Mouse (Mus musculus) midbrain, embryonic 15.5 days (tissue): Measurements from ENCODE around the gene Yaf2. TPM values are rescaled to one million over a fixed set of nuclear protein-coding genes. Genes with fewer than 3 reads are reported as not detected.
"Not testable (repeated sequence)": the region's sequence is repeated elsewhere in the genome, so short reads cannot be mapped to it uniquely, and the experiment has no call there.

Experiments
- ATAC-seq: fragments of 200-750 bp; cut with Nextera tagmentation; replicated peaks from 2 replicates; pipeline ENCODE4 v1.8.0; 2017; ENCODE audit warnings: moderate TSS enrichment
- H3K27ac ChIP-seq: fragments of 300-500 bp; sonication (generic); 2 replicates; pipeline ENCODE4 v1.5.1; 2015; ENCODE audit warnings: mild to moderate bottlenecking, inconsistent platforms
- H3K27me3 ChIP-seq: fragments of 300-500 bp; sonication (generic); replicated peaks from 2 replicates; pipeline ENCODE4 v1.6.1; 2015; ENCODE audit warnings: inconsistent platforms
- H3K36me3 ChIP-seq: fragments of 300-500 bp; sonication (generic); replicated peaks from 2 replicates; pipeline ENCODE4 v1.6.1; 2015; ENCODE audit warnings: inconsistent platforms
- H3K4me1 ChIP-seq: fragments of 300-500 bp; sonication (generic); 2 replicates; pipeline ENCODE4 v1.6.1; 2015; ENCODE audit warnings: inconsistent platforms
- H3K4me2 ChIP-seq: fragments of 300-500 bp; sonication (generic); 2 replicates; pipeline ENCODE4 v1.6.1; 2015; ENCODE audit warnings: inconsistent platforms, mild to moderate bottlenecking, moderate library complexity
- H3K4me3 ChIP-seq: fragments of 300-500 bp; sonication (generic); 2 replicates; pipeline ENCODE4 v1.5.1; 2015; ENCODE audit warnings: mild to moderate bottlenecking, inconsistent platforms
- H3K9ac ChIP-seq: fragments of 300-500 bp; sonication (generic); 2 replicates; pipeline ENCODE4 v1.6.1; 2015; ENCODE audit warnings: mild to moderate bottlenecking, inconsistent platforms
- H3K9me3 ChIP-seq: fragments of 300-500 bp; sonication (generic); 2 replicates; pipeline ENCODE4 v1.6.1; 2016; ENCODE audit warnings: inconsistent platforms
- WGBS: fragments of 180-500 bp; shearing (Covaris S2); methylation state at CpG from one replicate; pipeline ENCODE4 v1.1.7; 2015; ENCODE audit warnings: mixed read lengths; 5-methylcytosine and 5-hydroxymethylcytosine counted together
- polyA plus RNA-seq: library from polyadenylated mRNA; unstranded; fragments of >200 nt; fragmentation: Nextera tagmentation; extraction: Ambion mirVana; gene quantifications from 2 replicates; pipeline ENCODE4 v1.2.1, GENCODE M21; 2015

Gene Yaf2
- polyA plus RNA-seq, 1 experiment from 2014 or later = 121 TPM

DNA sequence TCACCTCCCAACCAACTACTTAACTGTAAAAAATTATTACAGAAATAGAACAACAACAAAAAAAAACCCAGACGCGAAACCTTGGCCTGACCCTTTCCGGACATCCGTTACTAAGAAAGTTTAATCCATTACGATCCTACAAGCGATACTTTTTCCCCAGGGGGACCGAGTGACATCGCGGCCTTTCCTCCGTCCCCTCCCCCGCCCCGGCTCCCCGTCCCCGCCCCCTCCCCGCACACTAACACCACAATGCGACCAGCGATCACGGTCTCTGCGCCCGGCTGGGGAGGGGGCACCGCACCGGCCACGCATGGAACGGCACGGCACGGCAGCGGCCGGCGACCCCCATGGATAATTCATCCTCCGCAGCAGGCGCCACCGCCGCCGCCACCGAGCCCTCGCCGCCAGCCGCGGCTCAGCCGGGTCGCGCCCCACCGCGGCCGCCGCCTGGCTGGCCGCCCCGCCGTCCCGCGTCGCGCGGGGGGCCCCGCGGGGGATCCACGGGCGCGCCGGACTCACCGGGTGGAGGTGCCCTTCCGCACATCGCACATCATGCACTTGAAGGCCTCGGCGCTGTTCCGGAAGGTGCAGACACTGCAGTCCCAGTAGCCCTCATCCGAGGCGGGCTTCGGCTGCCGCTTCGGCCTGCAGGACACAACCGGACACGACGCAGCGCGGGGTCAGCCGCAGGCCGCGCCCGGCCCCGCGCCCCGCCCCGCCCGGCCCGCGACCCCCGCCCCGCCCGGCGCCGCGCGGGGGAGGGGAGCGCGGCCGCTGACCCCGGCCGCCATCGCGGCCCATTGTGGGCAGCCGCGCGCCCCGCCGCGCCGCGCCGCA is 696 bp downstream of the Yaf2 start:
- WGBS = under 1% methylated on average over 63 of the region's 110 CpGs
- peak; percentile 75 for ATAC-seq

DNA sequence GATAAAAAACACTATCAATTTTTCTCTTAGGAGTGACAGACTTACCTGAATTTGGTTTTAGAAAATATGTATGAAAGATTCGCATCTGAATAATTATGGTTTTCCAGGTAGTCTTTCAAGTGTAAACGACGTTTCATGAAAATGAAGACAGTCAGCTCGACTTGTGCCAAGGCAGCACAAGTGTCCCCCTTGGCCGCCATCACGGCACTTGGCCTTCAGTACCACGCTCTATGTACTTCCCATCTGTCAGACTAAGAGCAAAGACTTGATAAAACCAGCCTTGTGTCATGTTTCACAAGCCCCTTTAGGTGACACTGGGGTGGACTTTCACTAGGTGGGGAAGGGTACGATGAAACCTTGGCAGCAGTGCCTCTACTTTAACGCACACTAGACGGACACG is 5.5 kb downstream of the Yaf2 start:
- no peak for ATAC-seq
- H3K4me1 ChIP-seq = peaks cover 17% of the 10 kb centered on the region
- H3K4me2 ChIP-seq = no peak overlapping the region
- no peak overlapping the region for H3K27ac ChIP-seq
- H3K9me3 ChIP-seq = no peaks in the 10 kb centered on the region
- no peak overlapping the region for H3K4me3 ChIP-seq
- WGBS = 93% methylated on average over 11 of the region's 11 CpGs
- H3K27me3 ChIP-seq = no peaks in the 10 kb centered on the region
- H3K9ac ChIP-seq = no peak overlapping the region
- H3K36me3 ChIP-seq = no peaks in the 10 kb centered on the region

More for the DNA sequence above, 696 bp downstream of the Yaf2 start:
- peak overlapping the region; percentile 96 for H3K9ac ChIP-seq
- peak overlapping the region; percentile 87 for H3K4me3 ChIP-seq
- no peaks in the 10 kb centered on the region for H3K9me3 ChIP-seq
- peak overlapping the region; percentile 84 for H3K4me2 ChIP-seq
- H3K4me1 ChIP-seq = peaks cover 26% of the 10 kb centered on the region
- H3K36me3 ChIP-seq = no peaks in the 10 kb centered on the region
- H3K27ac ChIP-seq = peak overlapping the region; percentile 95
- H3K27me3 ChIP-seq = no peaks in the 10 kb centered on the region

DNA sequence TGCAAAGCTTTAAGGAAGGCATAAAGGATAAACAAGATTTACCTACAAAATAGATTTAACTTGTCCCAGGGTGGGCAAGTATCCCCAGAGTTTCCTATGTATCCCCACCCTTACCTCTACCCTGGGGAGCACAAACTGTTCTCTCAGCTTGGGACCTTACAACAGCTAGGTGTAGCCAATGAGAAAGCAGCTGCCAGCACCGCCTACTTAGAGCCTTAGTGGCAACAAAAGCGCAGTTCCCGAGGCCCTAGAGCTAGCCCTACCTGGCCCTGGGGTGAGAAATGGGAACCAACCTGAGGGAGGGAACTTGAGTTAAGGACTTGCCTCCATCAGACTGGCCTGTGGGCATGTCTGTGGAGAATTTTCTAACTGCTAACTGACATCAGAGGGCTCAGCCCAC is 9.5 kb downstream of the Yaf2 start:
- Histone ChIP-seq H3K27ac (no peak overlapping the region), H3K4me2 (no peak overlapping the region), H3K4me1 (peaks cover 12% of the 10 kb centered on the region; the same call in 1 of the 2 replicates), H3K27me3 (no peaks in the 10 kb centered on the region), H3K36me3 (no peaks in the 10 kb centered on the region), H3K9me3 (no peaks in the 10 kb centered on the region), H3K9ac (no peak overlapping the region), H3K4me3 (no peak overlapping the region)
- WGBS = 56% methylated on average over 3 of the region's 3 CpGs
- no peak for ATAC-seq

DNA sequence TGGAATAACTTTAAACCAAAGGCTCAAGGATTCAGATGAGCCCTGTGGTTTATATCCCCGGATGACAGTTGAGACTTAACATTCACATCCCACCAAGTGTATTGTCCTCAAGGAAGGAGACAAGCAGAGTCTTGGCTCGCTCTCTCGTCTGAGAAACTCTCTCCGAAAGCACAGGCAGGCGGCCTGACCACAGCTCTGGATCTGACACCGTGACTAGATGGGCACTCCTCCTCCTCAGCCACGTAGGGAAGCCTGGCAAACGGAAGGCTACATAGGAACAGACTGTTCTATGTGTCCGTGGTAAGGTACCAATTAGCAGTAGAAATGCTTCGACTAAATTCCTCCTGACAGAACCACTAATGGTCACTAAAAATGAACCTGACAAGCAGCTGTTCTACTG is 10.1 kb downstream of the Yaf2 start:
- H3K4me3 ChIP-seq = no peak overlapping the region
- H3K36me3 ChIP-seq = no peaks in the 10 kb centered on the region
- no peaks in the 10 kb centered on the region for H3K9me3 ChIP-seq
- ATAC-seq = no peak
- H3K4me2 ChIP-seq = no peak overlapping the region
- peaks cover 11% of the 10 kb centered on the region; the same call in 1 of the 2 replicates for H3K4me1 ChIP-seq
- H3K27me3 ChIP-seq = no peaks in the 10 kb centered on the region
- H3K9ac ChIP-seq = no peak overlapping the region
- H3K27ac ChIP-seq = no peak overlapping the region
- 71% methylated on average over 10 of the region's 10 CpGs for WGBS

DNA sequence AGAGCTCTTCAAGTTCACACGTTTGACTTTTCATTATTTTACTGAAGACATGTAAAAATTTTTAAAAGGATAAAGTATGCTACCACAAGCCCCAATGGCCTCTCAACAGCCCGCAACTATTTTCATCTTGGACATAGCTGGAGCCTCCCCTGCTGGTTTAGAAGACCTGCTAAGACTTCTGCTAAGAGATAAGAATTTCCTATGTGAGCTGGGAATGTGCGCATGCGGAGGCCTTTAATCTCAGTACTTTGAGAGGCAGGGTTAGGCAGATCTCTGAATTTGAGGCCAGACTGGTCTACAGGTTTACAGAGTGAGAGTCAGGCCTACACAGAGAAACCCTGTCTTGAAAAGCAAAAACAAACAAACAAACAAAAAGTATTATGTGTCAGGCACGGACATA is 11.4 kb downstream of the Yaf2 start:
- ATAC-seq = no peak
- no peak overlapping the region for H3K27ac ChIP-seq
- 0 out of 2 replicates have a peak, but pooled peaks cover 7% of the 10 kb centered on the region for H3K4me1 ChIP-seq
- H3K9ac ChIP-seq = no peak overlapping the region
- H3K4me3 ChIP-seq = no peak overlapping the region
- no peaks in the 10 kb centered on the region for H3K27me3 ChIP-seq
- H3K9me3 ChIP-seq = no peaks in the 10 kb centered on the region
- no peak overlapping the region for H3K4me2 ChIP-seq
- H3K36me3 ChIP-seq = no peaks in the 10 kb centered on the region
- 72% methylated on average over 5 of the region's 5 CpGs for WGBS

DNA sequence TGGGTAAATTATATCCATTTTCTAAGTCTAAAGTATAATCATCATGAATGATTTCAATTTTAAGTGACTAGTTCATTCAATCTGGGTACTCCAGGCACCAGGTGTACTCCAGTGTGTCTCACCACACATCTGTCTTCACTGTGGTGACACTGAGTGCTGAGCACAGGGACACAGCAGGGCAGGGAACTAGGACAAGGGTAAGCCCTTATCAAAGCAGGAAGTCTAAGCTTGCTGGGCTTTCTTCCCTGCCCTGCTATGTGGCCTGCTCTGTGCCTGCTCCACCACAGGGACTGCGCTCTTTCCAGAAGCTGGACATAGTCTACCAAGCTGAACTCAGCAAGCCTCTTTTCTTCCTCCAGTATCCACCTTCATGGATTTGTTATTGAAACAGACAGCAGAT is 18.0 kb downstream of the Yaf2 start:
- WGBS = 83% methylated on average over 1 of the region's 1 CpGs
- H3K9me3 ChIP-seq = no peaks in the 10 kb centered on the region
- H3K4me3 ChIP-seq = no peak overlapping the region
- no peak overlapping the region for H3K27ac ChIP-seq
- H3K36me3 ChIP-seq = no peaks in the 10 kb centered on the region
- no peak for ATAC-seq
- H3K9ac ChIP-seq = no peak overlapping the region
- peaks cover 4% of the 10 kb centered on the region; the same call in 1 of the 2 replicates for H3K4me1 ChIP-seq
- H3K4me2 ChIP-seq = no peak overlapping the region
- H3K27me3 ChIP-seq = no peaks in the 10 kb centered on the region

DNA sequence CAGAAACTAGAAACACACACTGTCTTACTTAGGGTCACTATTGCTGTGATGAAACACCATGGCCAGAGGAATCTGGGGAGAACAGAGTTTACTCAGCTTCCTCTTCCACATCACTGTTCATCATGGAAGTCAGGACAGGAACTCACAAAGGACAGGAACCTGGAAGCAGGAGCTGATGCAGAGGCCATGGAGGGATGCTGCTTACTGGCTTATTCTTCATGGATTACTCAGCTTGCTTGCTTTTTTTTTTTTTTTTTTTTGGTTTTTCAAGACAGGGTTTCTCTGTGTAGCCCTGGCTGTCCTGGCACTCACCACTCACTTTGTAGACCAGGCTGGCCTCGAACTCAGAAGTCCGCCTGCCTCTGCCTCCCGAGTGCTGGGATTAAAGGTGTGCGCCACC is 26.4 kb downstream of the Yaf2 start:
- H3K4me2 ChIP-seq, H3K9me3 ChIP-seq, H3K36me3 ChIP-seq, H3K27ac ChIP-seq, H3K9ac ChIP-seq, H3K4me1 ChIP-seq, H3K4me3 ChIP-seq, ATAC-seq, H3K27me3 ChIP-seq: not testable (repeated sequence)
- WGBS = 98% methylated on average over 4 of the region's 4 CpGs

DNA sequence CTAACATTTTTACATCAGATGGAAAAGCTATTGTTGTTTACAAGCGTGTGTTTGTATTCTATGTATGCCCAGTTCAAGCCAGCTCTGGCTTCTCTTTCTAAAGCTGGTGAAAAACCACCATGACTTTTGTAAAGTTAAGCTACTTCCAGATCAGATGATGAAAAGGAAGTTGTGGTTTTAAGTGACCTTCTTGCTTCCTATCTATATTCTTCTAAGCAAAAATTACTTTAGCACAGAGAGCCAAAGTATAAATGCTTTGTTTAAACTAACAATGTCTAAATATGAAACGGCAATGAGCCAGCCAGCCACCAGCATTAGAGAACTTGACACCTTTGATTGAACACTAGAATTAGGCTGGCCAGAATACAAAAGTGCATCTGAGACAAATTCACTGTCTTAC is 38.5 kb downstream of the Yaf2 start:
- Histone ChIP-seq H3K27ac (no peak overlapping the region), H3K36me3 (no peaks in the 10 kb centered on the region), H3K9me3 (no peaks in the 10 kb centered on the region), H3K9ac (no peak overlapping the region), H3K4me2 (no peak overlapping the region), H3K27me3 (no peaks in the 10 kb centered on the region), H3K4me1 (no peaks in the 10 kb centered on the region), H3K4me3 (no peak overlapping the region)
- WGBS = 88% methylated on average over 2 of the region's 2 CpGs
- ATAC-seq = no peak

DNA sequence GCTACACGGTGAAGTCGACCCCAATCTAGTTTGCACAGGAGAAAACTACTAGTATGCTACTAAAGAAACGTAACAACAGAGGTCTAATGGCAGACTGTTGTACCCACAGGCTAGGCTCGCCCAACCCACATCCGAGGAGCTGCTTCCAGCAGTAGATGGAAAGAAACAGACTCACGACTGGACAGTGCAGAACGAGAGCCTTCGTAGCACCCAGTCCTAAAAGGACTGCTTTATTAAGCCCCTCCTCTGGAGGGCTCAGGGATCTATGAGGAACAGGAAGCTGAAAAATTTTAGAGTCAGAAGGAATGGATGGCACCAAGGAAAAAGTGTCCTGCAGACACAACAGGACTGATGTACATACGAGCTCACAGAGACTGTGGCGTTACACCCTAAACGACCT is 42.3 kb downstream of the Yaf2 start:
- no peak for ATAC-seq
- Histone ChIP-seq H3K9me3 (no peaks in the 10 kb centered on the region), H3K9ac (no peak overlapping the region), H3K4me2 (no peak overlapping the region), H3K4me1 (no peaks in the 10 kb centered on the region), H3K36me3 (no peaks in the 10 kb centered on the region), H3K27me3 (no peaks in the 10 kb centered on the region), H3K4me3 (no peak overlapping the region), H3K27ac (no peak overlapping the region)
- 90% methylated on average over 11 of the region's 11 CpGs for WGBS

DNA sequence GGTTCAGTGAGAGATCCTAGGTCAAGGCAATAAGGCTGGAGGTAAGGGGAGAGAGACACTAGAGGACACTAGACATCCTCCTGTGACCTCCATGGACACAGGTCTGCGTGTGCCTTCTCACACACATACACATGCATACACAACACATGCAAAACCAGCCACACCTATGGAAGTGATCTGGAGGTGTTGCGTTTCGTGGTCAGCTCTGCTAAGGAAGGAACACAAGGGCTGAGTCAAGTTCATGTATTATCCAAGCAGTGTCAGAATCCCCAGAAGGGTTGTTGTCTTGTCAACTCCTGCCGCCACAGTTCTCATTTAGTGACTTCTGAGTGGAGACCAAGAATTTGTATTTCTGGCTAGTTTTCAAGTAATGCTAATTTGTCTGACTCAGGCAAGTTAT is 48.4 kb downstream of the Yaf2 start:
- Histone ChIP-seq H3K9me3 (no peaks in the 10 kb centered on the region), H3K27ac (no peak overlapping the region), H3K4me2 (no peak overlapping the region), H3K4me1 (no peaks in the 10 kb centered on the region), H3K36me3 (no peaks in the 10 kb centered on the region; the same call in 1 of the 2 replicates), H3K9ac (no peak overlapping the region), H3K27me3 (no peaks in the 10 kb centered on the region), H3K4me3 (no peak overlapping the region)
- no peak for ATAC-seq
- 87% methylated on average over 4 of the region's 4 CpGs for WGBS

DNA sequence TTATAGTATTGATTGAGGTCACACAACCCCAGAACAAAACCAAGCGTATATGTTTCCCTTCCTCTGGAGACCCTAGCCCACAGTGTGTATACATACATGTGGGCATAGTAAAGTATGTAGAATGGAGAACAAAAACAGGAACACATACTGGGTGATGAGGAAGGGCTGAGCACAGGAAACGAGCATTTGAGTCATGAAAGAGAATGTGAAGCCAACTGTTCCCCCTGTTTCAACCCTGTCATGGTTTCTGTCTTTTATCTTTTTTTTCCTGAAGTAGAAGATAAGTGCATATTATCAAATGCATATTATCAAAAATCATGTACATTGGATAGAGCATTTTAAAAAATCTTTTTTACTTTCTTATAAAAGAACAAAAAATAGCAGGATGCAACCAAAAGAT is 49.1 kb downstream of the Yaf2 start:
- Histone ChIP-seq H3K27ac (no peak overlapping the region), H3K4me3 (no peak overlapping the region), H3K4me1 (no peaks in the 10 kb centered on the region), H3K9ac (no peak overlapping the region), H3K4me2 (no peak overlapping the region), H3K9me3 (no peaks in the 10 kb centered on the region), H3K36me3 (no peaks in the 10 kb centered on the region; the same call in 1 of the 2 replicates), H3K27me3 (no peaks in the 10 kb centered on the region)
- WGBS = 74% methylated on average over 2 of the region's 2 CpGs
- no peak for ATAC-seq

DNA sequence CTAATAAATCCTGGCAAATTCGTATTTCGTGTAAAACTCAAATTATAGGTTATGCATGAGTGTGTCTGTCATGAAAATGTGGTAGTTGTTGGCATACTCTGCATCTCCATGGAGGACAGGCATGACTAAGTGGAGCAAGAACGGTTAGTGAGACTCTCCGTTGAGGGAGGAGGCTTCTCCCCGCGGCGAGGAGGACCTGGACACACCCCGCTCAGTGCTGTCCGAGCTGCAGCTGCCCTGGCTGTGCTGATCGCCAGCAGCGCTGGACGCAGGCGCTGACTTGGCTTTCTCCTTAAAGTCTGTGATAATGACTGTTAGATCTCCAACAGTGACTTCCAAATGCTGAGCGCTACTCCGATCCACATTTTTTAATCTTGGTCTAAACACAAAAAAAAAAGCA is 51.5 kb downstream of the Yaf2 start:
- no peaks in the 10 kb centered on the region; the same call in 1 of the 2 replicates for H3K36me3 ChIP-seq
- no peak overlapping the region for H3K4me2 ChIP-seq
- H3K27me3 ChIP-seq = no peaks in the 10 kb centered on the region
- WGBS = 79% methylated on average over 15 of the region's 15 CpGs
- no peaks in the 10 kb centered on the region for H3K9me3 ChIP-seq
- no peak overlapping the region for H3K9ac ChIP-seq
- no peak overlapping the region for H3K27ac ChIP-seq
- H3K4me3 ChIP-seq = no peak overlapping the region
- ATAC-seq = no peak
- no peaks in the 10 kb centered on the region for H3K4me1 ChIP-seq

DNA sequence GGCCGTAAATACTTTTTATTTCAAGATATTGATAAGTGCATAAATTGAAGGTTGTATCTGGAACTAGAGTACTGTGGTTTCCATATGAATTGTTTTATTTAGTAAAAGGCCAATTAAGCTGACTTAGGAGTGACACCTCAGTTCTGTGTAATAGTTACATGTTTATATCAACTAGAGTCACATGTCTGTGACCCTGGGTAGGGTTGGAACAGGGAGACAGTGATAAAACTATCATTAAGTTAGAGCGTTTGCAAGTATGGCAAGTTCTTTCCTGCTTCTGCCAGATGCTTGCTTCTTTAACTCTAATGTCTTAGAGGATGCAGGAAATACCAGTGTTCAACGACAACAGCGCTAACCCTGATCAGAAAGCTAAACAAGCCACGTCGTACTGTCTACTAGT is 52.4 kb downstream of the Yaf2 start:
- no peaks in the 10 kb centered on the region for H3K9me3 ChIP-seq
- WGBS = 93% methylated on average over 6 of the region's 6 CpGs
- H3K4me1 ChIP-seq = no peaks in the 10 kb centered on the region
- no peak overlapping the region for H3K4me2 ChIP-seq
- no peak overlapping the region for H3K4me3 ChIP-seq
- H3K27me3 ChIP-seq = no peaks in the 10 kb centered on the region
- no peak overlapping the region for H3K27ac ChIP-seq
- no peaks in the 10 kb centered on the region; the same call in 1 of the 2 replicates for H3K36me3 ChIP-seq
- H3K9ac ChIP-seq = no peak overlapping the region
- no peak for ATAC-seq
